9 mouse cellular contexts compared by ENCODE assay signal in the genomic region with DNA sequence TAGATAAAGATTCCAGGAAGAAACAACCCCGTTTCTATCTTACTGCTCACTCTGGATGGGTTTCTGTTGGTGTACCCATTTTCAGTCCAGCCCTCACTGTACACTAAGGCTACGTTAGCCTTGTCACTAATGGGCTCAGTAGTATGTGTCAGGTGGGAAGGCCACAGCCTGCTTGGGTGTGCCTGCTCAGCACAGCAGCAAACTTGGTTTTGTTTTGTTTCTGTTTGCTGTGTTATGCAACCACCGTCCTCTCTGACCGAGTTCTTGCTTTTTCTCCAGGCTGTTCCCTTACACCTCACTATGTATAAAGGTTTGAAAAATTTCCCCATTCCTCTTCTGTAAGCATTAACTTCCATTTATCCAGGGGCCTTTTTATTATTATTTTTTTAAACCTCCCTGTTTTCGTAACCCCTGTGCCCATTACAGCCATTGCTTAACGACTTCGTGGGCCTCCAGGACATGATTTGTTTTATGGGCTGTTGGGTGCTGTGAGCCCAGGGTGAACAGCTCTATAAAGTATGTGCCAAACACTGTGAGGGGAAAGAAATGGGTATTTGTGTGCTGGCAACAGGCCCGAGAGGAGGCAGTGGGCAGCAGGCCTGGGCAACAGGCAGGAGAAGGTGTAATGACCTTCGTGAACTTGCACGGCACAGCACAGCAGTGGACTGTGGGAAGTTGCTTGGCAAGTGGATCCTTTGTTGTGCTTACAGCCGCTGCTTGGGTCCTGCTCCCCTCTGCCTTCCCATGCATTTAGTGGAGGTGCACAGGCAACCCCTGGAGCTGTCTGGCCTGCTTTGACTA.
A peak's percentile ranks its signal among the peaks of the same experiment; 100 is the strongest.
DNase-seq lines count a peak whose midpoint lies in the region; ATAC-seq lines count a peak whose summit lies in the region.
"Had no signal": no experiment of that assay in that cellular context is flagged by ENCODE, and none has a peak within 500 bp of the region (broad histone marks: within the 10 kb centered on the region; RNA-seq: fewer than 3 reads in every experiment).

No protein-coding gene starts in this region.

- H3K4me2 ChIP-seq in limb, embryonic 15.5 days, result no peak overlapping the region

- peak; percentile 15 to 27 for DNase-seq in heart, postnatal 10 days
- no peak for DNase-seq in heart, postnatal 36 days
- peak; percentile 71 for DNase-seq in adrenal gland, postnatal 10 days
- peak; percentile 91 for DNase-seq in kidney, adult 11 months
- DNase-seq in spleen, adult 12 weeks (ENCODE audit: low spot score), result no peak
- DNase-seq in cerebellum, postnatal 25 days, result no peak
- DNase-seq in right cerebral cortex, postnatal 25 days, result no peak
- DNase-seq: right cerebral cortex, adult 18-20 months had no signal

- no peaks in the 10 kb centered on the region for H3K36me3 ChIP-seq in limb, embryonic 15.5 days

- H3K9me3 ChIP-seq in limb, embryonic 15.5 days, result no peaks in the 10 kb centered on the region; the same call in 1 of the 2 replicates

- 40% methylated on average over 11 of the region's 11 CpGs for WGBS in limb, embryonic 15.5 days

- H3K4me3 ChIP-seq in limb, embryonic 15.5 days, result no peak overlapping the region

- H3K27me3 ChIP-seq in limb, embryonic 15.5 days, result no peaks in the 10 kb centered on the region

- 0 out of 2 replicates have a peak overlapping the region, but pooled peaks have one; percentile 50 for H3K27ac ChIP-seq in limb, embryonic 15.5 days

- intact Hi-C loops in heart, postnatal 10 days (cut with DNase I), result no loop called here
- intact Hi-C loops in heart, postnatal 36 days (cut with DNase I), result no loop called here

- ATAC-seq in limb, embryonic 15.5 days (ENCODE audit: insufficient number of reproducible peaks, low FRiP score, low TSS enrichment, low read depth), result peak; percentile 15; the same call in 1 of the 2 replicates

- H3K4me1 ChIP-seq in limb, embryonic 15.5 days, result peaks cover 43% of the 10 kb centered on the region

- no peak overlapping the region for H3K9ac ChIP-seq in limb, embryonic 15.5 days

Comparison
In these comparisons a context has a peak if more than half of its experiments do, and no peak if none do; other contexts are left out.
1. DNase-seq: peak in heart, postnatal 10 days (2 of 2), adrenal gland, postnatal 10 days (single experiment) and kidney, adult 11 months (single experiment); none in heart, postnatal 36 days (0 of 2), spleen, adult 12 weeks (single experiment), cerebellum, postnatal 25 days (0 of 2) and right cerebral cortex, postnatal 25 days (single experiment).